Mouse (Mus musculus) bone marrow macrophage, adult 2 months (primary cell): ENCODE measurements around the gene Camkk1.

Experiments used
- CTCF ChIP-seq: IDR thresholded peaks from 2 replicates; pipeline ENCODE4 v1.5.1; 2012; ENCODE audit warnings: low read depth, mild to moderate bottlenecking, low read length, moderate library complexity
- POLR2A ChIP-seq: IDR thresholded peaks from 2 replicates; pipeline ENCODE4 v1.6.1; 2012; ENCODE audit warnings: mild to moderate bottlenecking, low read depth, low read length, borderline replicate concordance

DNA sequence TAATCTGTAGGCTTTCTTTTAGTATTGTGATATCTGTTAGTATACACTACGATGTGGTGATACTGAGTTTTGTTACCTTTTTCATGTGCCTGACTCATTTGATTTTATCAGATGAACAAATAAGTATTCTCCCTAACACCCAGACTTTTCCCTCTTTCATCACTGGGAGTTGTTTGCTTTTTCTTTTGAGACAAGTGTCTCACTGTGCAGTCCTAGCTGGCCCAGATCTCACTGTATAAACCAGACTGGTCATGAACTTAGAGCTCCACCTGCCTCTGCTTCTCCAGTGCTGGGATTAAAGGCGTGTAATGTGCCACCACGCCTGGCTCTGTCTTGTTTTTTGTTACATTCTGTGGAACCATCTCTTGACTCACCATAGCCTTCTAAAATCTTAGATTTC lies 40.8 kb downstream of the Camkk1 start:
- no peak for TF ChIP-seq POLR2A
- TF ChIP-seq CTCF = no peak
